Mouse (Mus musculus) E14TG2a.4 (cell line): ENCODE results near the gene Trip10.

ENCODE experiments used
- CTCF ChIP-seq: conservative IDR thresholded peaks from 2 replicates; pipeline ENCODE4 v1.5.1; 2014; ENCODE audit warnings: low read length
- NANOG ChIP-seq: IDR thresholded peaks from 2 replicates; pipeline ENCODE4 v1.6.1; 2014; ENCODE audit warnings: borderline replicate concordance, low read length, mixed read lengths
- POU5F1 ChIP-seq: IDR thresholded peaks from 2 replicates; pipeline ENCODE4 v1.6.1; 2014; ENCODE audit warnings: low read length, borderline replicate concordance

DNA sequence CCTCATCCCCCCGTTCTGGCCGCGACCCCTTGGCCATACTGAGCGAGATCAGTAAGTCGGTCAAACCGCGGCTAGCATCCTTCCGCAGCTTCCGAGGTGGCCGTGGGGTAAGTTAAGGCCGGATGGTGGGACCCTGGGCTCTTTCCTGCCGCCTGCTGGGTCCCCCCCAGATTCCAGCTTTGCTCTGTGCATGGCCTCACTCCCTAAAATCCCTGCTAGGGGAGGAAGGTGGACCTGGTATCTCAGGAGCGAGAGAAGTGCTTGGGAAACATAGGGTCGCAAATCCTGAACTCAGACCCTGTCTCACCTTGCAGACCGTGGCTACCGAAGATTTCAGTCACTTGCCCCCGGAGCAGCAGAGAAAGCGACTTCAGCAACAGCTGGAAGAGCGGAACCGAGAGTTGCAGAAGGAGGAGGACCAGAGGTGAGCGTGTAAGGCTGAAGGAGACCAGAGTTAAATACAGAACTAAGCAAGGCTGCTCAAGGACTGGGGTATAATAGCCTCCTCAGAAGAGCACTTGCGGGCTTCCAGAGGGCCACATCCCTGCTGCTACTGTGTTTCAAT, 7.7 kb downstream of the Trip10 start:
- no peak for TF ChIP-seq CTCF
- no peak for TF ChIP-seq POU5F1
- TF ChIP-seq NANOG: no peak
